Mouse (Mus musculus) testis, postnatal 14 days (tissue): ENCODE data around the gene Abcc3.
"Not testable (repeated sequence)": the region's sequence is repeated elsewhere in the genome, so short reads cannot be mapped to it uniquely, and the experiment has no call there.

ENCODE experiments used
- DNase-seq: peaks from one replicate; pipeline ENCODE4 v3.0.0; 2021; ENCODE audit warnings: low spot score

The Abcc3 gene

DNA sequence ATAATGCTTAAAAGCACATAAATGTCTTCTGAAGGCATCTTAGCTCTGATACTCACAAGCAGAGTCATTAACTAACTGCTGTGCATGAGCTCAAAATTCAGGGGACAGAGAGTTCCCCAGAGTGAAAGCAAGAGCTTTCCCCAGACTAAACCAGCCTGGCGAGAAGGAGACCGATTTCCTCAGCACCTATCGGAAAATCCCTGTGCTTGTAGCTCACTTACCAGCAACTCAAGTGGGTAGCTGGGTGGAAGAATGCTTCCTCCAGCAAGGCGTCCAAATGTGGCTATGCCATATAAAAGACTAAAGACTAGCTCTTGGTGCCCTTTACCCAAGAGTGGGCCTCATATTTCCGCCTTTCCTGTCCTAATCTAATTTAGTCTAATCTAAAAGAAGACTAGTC, 9.9 kb upstream of the Abcc3 start:
- no peak for DNase-seq

DNA sequence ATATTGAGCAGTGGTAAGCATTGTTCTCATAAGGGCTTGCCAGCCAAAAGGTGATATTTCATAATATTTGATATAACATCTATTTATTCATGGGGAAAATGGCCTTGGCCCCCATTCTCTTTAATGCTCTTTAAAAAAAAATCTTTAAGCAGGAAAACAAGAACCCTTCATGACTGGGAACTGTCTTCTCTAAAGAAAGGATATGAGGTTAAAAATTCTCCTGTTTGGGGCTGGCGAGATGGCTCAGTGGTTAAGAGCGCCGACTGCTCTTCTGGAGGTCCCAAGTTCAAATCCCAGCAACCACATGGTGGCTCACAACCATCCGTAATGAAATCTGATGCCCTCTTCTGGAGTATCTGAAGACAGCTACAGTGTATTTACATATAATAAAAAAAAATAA, 9.2 kb upstream of the Abcc3 start:
- DNase-seq, result not testable (repeated sequence)

DNA sequence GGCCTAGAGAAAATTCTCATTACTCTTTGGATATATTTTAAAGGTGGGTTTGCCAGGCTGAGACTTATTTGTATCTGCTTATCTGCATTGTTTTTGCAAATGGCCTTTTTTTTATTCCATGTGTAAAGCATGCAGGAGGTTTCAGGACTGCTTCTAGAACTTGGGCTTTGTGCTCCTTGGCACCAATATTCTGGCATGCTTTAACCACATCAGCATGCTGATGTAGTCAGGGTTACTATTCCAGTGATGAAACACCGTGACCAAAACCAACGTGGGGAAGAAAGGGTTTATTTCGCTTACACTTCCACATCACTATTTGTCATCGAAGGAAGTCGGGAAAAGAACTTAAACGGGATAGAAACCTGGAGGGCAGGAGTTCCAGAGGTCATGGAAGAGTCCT, 8.2 kb upstream of the Abcc3 start:
- DNase-seq, result no peak

DNA sequence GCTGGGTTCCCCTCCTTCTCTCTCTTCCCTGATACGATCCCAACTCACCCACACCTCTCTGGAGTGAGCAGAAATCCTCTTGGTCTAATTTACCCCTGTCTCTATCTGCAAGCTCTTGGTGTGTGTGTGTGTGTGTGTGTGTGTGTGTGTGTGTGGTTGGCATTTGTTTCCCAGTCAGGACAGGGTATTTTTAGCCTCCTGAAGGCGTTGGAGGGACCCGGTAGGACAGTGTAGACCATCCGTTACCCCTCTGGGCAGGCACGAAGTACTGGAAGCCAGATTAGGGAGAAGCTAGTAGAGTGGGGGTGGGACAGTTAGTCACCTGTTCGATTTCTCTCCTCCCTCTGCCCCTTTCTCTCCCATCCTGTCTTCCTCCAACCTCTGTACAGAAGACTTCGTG, 1.3 kb upstream of the Abcc3 start:
- no peak for DNase-seq

DNA sequence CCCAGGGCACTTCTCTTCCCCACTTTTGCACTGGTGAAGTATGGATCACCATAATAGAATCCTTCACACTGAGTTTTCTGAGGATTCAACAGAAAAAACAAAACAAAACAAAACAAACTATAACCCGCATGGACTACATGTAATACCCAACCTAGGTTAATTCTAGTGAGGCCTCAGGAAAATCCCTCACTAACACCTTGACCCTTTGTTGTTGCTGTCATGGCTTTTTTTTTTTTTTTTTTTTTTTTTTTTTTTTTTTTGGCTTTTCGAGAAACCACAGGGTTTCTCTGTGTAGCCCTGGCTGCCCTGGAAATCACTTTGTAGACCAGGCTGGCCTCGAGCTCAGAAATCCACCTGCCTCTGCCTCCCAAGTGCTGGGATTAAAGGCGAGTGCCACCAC, 693 bp upstream of the Abcc3 start:
- DNase-seq, result not testable (repeated sequence)

DNA sequence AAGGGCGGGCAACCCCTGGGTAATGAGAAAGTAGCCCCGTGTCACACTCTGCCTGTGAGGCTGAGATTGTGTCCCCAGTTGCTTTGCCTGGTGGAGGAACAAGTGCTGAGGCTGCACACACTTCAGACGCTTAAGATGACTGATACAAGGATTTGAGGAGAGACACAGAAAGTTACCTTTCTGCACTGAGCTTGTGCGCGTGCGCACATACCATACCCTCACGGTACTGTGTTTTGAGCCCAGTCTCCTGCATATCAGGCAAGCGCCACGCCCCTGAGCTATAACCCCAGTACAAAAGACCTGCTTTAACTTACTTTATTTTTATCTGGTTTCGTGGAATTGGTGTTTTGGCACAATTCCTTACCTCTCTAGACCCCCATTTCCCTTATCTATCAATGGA, 1.1 kb downstream of the Abcc3 start:
- DNase-seq, result no peak

DNA sequence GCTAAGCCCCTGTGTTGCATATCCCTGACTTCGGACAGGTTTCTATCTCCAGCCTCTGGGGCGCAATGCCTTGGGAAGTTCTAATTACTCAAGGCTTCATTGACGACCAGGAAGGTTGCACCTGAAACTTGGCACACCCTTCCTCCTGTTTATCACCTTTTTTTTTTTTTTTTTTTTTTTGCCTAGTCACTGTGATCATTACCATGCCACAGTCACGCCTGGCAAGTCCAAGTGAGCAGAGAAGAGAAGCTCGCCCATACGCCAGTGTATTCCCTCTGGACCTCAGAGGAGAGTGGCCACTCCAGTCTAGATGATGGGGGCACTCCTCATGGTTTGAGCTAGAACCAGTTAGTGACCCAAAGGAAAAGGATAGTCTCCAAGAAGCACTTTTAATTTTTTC, 2.0 kb downstream of the Abcc3 start:
- no peak for DNase-seq

DNA sequence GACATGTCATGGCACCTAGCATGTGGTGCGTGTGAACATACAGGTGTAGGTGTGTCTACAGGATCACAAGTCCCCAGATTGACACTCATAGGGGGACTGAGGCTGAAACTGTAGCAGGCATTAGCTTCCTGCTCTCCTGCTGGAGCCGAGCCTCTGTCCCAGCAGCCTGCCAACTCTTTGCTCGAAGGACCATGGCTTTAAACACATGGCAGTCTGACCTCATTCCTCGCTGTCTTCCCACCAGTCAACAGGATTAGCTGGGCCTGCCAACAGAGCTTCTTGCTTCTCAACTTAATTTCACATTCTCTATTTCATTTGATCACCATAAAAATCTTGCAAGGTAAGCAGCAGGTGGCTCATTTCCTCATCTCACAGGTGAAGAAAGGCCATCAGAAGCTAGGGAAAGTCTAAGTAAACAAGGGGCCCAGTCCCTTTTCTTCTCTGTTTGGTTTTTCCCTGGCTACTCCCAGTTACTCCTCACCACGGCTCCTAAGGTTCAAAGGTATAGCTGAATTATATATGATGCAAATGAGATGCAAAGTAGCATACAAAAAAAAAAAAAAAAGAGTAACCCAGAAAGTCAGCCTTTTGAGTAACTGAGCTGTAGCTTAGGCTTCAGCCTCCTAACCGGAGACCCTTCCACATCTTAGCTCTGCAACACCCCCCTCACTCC, 2.9 kb downstream of the Abcc3 start:
- DNase-seq, result no peak

DNA sequence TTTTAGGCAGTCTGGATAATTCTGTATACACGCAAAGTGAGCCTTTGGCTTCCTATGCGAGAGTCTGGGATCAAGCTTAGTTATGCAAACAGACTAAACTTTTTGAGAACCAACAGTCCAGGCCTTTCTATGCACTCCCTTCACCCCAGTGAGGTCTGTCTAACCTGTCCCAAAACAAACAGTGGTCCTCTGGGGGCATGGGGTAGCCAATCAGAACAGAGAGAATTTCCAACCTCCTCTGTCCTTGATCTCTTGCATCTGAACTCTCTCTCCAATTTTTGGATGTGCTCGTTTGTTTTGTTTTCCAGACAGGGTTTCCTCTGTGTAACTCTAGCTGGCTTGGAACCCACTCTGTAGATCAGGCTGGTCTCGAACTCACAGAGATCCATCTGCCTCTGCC, 3.8 kb downstream of the Abcc3 start:
- no peak for DNase-seq

DNA sequence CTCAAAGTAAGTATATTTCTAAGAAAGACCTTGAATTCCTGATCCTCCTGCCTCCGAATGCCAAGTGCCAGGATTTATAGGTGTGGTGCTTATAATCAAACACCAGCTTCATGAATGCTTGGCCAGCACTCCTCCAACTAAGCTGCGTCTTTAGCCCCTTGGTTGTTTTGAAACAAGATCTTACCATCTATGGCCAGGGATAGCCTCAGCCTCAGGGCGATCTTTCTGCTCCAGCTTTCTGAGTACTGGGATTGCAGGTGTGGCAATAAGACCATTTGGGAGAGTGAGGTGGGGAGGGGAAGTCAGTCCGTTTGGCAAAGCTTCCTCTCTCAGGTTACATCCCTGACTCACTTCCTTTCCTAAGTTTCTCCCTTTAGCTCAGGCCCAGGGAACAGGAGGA, 5.0 kb downstream of the Abcc3 start:
- no peak for DNase-seq

DNA sequence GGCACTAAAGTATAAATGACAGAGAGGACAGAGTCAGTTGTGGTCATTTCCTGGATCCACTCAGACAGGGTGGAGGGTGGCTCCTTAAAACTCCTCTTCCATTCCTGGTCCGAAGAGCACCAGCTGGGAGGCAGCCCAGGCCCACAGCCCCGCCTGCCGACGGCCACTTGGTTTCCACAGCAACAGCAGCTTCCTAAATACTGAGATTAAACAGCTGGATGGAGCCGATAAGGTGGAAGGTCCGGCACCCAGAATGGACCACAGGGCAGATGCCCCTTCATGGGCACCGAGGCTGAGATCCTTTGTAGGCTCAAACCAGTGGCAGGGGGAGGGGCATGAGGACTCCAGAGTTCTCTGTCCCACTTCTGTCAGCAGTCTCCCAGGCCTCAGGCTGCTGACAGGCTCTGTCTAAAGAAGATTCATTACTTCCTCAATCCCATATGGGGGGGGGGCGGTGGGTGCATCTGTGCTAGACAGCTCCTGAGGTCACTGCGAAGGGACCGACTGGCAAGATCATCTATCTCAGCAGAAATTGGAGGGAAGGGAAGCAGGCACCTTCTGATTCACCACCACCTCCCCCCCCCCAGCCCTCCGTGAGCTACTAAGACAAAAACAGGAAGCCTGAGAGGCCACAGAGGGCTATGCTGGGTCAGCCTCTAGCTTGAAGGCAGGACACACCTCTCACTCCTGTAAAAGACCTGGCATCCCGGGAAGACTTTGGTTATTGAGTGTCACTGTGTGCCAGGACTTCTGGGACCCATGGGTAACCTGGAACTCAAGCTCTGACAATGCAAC, 6.6 kb downstream of the Abcc3 start:
- no peak for DNase-seq

DNA sequence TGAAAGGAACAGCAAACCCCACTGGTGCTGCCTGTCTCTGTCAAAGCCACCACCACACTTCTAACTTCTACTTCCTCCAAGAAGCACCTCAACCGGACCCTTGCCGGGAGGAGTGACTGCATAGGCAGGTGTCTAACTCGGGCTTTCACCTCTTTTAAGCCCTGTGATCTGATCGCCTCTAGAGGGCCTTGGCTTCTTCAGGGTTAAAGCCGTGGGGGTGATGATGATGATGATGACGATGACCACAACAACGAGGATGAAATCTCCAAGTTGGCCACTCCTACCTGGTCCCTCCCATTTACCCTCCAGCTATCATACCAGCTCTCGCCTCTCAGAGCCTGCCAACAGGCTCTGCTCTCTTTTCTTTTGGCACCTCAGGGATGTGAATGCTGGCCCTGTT, 13.1 kb downstream of the Abcc3 start:
- DNase-seq, result no peak

DNA sequence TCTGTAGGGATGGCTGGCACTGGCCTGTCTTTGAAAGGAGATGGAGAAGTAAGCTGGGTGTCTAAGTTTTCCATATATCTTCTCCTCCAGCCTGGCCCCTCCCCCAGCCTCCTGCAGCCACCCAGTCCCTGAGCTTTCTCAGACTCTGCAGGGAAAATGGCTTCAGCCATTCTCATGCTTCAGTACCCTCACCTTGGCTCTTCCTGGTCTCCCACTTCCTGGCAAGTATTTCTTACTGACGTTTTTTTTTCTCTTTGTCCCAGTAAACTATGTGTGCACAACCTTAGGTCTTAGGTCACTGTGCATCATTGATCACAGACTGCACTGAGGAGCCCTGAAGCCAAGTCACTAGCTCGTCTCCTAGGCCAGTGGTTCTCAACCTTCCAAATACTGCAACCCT, 13.7 kb downstream of the Abcc3 start:
- no peak for DNase-seq

DNA sequence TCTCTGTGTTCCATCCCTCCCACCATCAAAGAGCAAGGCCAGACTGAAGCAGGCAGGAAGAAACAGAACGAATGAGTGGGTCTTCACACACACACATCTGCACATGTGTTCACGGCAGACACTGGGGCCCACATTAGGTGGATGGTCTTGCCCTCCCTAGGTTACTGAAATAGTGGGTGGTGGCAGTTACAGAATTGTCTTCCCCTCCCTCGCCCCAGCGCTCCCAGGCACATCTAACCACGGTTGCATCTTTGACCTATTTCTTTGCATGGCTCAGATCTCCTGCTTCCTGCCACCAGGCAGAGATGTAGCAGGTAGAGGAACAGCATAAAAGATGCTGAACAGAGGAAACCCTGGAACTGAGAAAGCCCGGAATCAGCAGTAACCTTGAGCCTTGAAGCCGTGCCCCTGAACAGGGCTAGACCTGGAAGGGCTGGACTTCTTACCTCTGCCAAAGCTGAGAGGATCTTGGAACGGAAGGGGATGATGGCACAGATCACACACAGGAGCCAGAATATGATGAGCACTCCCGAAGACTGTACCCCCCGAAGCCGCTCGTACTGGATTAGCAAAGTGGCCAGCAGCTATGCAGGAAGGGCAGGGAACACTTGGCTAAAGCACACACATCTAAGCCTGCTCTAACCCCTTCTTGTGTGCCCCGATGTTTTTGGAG, 18.4 kb downstream of the Abcc3 start:
- no peak for DNase-seq

DNA sequence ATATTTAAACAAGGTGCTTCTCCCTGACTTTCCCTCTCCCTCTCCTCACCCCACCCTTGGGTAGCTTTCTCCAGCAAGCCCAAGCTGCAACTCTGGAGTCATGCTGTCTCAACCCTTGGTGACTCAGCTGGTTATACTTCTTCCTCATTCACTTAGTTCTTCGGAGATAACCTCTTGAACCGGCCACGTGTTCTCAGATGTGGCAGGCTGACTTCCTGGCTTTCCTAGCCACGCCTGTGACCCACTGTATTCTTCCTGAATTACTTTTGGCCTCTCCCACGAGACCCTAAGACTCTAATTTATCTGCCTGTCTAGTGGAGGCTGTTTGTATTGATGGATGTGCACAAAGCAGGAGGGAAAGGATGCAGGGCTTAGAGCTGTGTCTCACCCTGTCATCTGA, 22.0 kb downstream of the Abcc3 start:
- DNase-seq, result no peak

DNA sequence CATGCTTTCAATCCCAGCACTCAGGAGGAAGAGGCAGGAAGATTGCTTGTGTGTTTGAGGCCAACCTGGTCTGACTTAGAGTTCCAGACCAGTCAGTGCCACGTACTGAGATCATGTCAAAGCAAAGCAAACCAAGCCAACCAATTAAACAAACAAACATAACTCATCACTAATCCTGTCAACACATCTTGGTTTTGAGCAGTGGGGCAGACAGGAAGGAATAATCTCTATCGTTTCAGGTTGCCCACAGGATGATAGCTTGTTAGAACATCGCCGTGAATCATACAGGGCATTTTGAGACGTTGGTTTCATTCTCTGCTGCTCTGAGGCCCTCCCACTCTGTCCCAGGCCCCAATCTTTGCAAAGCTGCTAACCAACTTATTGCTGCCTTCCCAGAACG, 22.8 kb downstream of the Abcc3 start:
- DNase-seq, result no peak

DNA sequence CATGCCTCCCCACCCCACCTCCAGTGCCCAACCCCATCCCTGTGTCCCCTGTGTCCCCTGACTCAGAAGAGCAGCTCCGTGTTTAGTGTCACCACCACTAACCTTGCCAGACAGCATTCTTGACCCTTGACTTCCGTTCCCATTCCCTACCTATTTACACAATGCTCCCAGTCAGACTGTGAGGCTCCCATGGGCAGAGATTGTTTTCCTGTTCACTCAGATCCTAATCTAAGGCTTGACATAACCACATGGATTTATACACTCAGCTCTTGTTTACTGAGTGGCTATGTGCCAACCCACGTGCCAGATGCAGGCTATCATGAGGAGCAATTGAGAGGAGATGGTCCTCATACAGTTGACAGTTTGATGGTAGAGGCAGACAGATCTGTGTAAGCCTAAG, 27.5 kb downstream of the Abcc3 start:
- DNase-seq, result no peak

DNA sequence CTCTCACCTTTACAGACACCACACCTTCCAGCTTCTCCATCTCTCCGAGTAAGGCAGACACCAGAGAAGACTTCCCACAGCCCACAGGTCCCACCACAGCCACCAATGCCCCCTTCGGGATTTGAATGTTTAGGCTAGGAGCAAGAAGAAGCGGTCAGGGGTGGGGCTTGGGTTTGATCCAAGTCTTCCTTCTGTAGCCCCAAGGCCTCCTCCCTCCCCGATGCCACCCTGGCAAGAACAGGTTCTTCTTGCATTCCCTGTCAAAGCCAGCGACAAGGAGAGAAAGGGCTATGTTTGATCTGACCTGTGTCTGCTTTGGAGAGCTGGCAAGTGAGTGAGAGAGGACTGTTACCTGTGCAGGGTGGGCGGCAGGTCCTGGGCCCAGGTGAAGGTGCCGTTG, 29.1 kb downstream of the Abcc3 start:
- no peak for DNase-seq

DNA sequence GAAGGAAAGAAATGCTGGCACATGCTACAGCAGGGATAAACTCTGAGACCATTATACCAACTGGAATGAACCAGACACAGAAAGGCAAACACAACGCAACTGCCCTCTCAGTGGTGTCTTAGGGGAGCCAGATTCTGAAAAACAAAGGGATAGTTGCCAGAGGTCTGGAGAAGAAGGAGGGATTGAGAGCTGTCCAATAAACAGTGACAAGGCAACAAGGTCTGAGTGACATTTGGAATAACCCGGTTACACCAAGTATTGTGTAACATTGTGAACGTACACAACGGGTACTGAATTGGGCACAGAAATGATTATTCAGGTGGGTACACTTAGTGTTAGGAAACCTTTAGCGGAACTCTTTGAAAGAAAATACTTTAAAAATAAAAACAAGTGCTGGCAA, 30.7 kb downstream of the Abcc3 start:
- no peak for DNase-seq

DNA sequence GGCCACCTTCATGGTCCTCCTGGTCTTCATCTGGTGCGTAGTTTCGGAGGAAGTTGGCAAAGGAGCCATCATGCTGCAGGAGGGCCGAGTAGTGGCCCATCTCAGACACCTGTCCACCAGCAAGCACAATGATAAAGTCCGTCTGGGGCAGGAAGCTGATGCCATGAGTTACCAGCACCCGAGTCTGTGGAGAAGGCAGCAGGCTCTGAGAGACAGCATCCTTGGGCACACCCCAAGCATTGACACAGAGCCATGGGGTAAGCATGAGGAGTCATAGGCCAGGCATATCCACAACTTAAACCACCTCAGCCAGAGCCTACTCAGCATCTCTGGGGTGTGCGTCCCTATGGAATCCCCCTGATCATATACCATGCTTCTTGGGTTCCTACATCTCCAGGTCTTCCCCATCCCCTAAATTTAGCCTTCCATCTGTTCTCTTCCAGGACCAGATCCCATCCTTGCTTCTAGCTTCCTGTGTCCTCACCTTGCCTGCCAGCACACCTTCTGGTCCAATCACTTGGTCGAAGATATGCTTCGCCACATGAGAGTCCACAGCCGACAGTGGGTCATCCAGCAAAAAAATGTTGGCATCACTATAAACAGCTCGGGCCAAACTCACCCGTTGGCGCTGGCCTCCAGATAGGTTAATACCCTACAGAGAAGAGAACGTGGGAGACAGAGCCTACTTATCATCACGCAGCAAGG, 31.5 kb downstream of the Abcc3 start:
- DNase-seq, result no peak

DNA sequence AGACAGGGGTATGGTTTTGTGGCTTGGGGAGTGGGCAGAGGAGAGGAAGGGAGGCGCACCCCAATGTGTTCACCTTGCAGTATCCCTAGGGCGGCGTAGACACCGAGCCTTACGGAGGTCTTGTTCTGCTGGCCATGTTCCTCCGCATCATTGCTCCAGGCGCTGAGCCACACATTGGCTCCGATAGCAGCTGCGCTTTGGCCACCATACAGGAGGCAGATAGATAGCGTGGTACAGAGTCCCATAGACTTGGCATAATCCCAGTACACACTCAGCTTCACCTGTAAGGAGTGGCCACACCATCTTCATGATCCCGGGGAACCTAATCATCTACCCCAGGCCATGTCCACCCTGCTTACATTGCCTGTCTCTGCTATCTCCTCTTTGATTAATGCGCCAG, 33.6 kb downstream of the Abcc3 start:
- no peak for DNase-seq

DNA sequence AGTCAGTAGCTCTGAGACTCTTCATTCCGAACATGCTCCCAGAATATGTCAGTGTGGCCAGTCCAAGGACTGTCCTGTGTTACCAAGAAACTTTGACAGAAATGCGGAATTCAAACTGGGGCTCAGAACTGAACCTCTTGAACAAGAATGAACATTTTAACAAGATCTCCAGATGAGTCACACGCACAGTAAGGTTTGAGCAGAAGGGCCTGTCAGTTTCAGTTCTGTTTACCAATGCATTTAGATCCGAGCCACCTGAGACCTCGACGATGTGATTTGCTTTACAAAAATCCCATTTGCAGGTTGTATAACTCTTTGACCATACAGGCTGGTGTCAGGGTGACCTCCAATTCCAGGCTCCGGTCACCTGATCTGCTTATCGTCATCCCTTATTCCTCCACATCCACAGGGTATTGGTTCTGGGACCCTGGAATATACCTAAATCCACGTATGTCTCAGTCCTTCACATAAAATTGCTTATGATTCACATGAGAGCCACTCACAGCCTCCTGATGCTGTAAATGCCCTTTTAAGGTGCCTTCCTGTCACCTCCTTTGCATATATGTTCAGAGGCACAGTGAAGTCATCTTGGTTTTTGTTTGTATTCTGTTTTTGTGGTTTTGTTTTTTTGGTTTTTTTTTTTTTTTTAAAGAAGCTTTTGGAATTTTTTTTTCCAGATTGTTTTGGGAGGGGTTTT, 37.1 kb downstream of the Abcc3 start:
- DNase-seq, result no peak
